Mouse (Mus musculus): ENCODE data around the gene Mknk1. TPM values are rescaled to one million over a fixed set of nuclear protein-coding genes. Genes with fewer than 3 reads are reported as not detected.

The Mknk1 gene
- total RNA-seq, 2 experiments from 2014 or later, result 31.4 to 57.6 TPM

Other genes with a start within 250 kb of the Mknk1 start
- gene Cyp4a32, start 238.2 kb upstream of the Mknk1 start, total RNA-seq (2014; fragmentation: Nextera tagmentation), result not detected in 2 replicates
- not detected in 2 replicates for gene Cyp4a32, start 238.2 kb upstream of the Mknk1 start, total RNA-seq (2017)
- gene Cyp4b1, start 191.5 kb upstream of the Mknk1 start, total RNA-seq (2014; fragmentation: Nextera tagmentation), result not detected in 2 replicates
- not detected in 2 replicates for gene Cyp4b1, start 191.5 kb upstream of the Mknk1 start, total RNA-seq (2017)
- 39.7 and 45.7 TPM in 2 replicates for gene Efcab14, start 101.5 kb upstream of the Mknk1 start, total RNA-seq (2014; fragmentation: Nextera tagmentation)
- 34.2 and 41.0 TPM in 2 replicates for gene Efcab14, start 101.5 kb upstream of the Mknk1 start, total RNA-seq (2017)
- not detected in 2 replicates for gene Tex38, start 58.2 kb upstream of the Mknk1 start, total RNA-seq (2014; fragmentation: Nextera tagmentation)
- not detected in 2 replicates for gene Tex38, start 58.2 kb upstream of the Mknk1 start, total RNA-seq (2017)
- 13.2 and 17.2 TPM in 2 replicates for gene Atpaf1, start 54.4 kb upstream of the Mknk1 start, total RNA-seq (2014; fragmentation: Nextera tagmentation)
- gene Atpaf1, start 54.4 kb upstream of the Mknk1 start, total RNA-seq (2017), result 16.5 and 17.8 TPM in 2 replicates
- 7.0 and 9.8 TPM in 2 replicates for gene Mob3c, start 11.1 kb upstream of the Mknk1 start, total RNA-seq (2014; fragmentation: Nextera tagmentation)
- 14.2 and 19.3 TPM in 2 replicates for gene Mob3c, start 11.1 kb upstream of the Mknk1 start, total RNA-seq (2017)
- not detected in 2 replicates for gene Kncn, start 45.2 kb downstream of the Mknk1 start, total RNA-seq (2014; fragmentation: Nextera tagmentation)
- gene Kncn, start 45.2 kb downstream of the Mknk1 start, total RNA-seq (2017), result not detected in 2 replicates
- gene 6430628N08Rik, start 51.5 kb downstream of the Mknk1 start, total RNA-seq (2014; fragmentation: Nextera tagmentation), result not detected in 2 replicates
- gene 6430628N08Rik, start 51.5 kb downstream of the Mknk1 start, total RNA-seq (2017), result not detected in 2 replicates
- gene Dmbx1, start 100.7 kb downstream of the Mknk1 start, total RNA-seq (2014; fragmentation: Nextera tagmentation), result not detected in 2 replicates
- gene Dmbx1, start 100.7 kb downstream of the Mknk1 start, total RNA-seq (2017), result not detected in 2 replicates
- gene Faah, start 178.7 kb downstream of the Mknk1 start, total RNA-seq (2014; fragmentation: Nextera tagmentation), result 1.4 and 5.0 TPM in 2 replicates
- 0.85 and 2.3 TPM in 2 replicates for gene Faah, start 178.7 kb downstream of the Mknk1 start, total RNA-seq (2017)
- gene Nsun4, start 214.7 kb downstream of the Mknk1 start, total RNA-seq (2014; fragmentation: Nextera tagmentation), result 11.5 and 12.5 TPM in 2 replicates
- 11.2 and 12.5 TPM in 2 replicates for gene Nsun4, start 214.7 kb downstream of the Mknk1 start, total RNA-seq (2017)
- 1,038 and 1,202 TPM in 2 replicates for gene Uqcrh, start 235.9 kb downstream of the Mknk1 start, total RNA-seq (2014; fragmentation: Nextera tagmentation)
- gene Uqcrh, start 235.9 kb downstream of the Mknk1 start, total RNA-seq (2017), result 483 and 550 TPM in 2 replicates
- gene Lrrc41, start 236.1 kb downstream of the Mknk1 start, total RNA-seq (2014; fragmentation: Nextera tagmentation), result 29.8 and 30.8 TPM in 2 replicates
- 16.4 and 20.6 TPM in 2 replicates for gene Lrrc41, start 236.1 kb downstream of the Mknk1 start, total RNA-seq (2017)